Mouse (Mus musculus) urinary bladder, postnatal 25 days (tissue): ENCODE results near the gene Prdm4.

Source experiments
- DNase-seq: peaks from one replicate; pipeline ENCODE4 v3.0.0; 2022; ENCODE audit warnings: low spot score

The Prdm4 gene

DNA sequence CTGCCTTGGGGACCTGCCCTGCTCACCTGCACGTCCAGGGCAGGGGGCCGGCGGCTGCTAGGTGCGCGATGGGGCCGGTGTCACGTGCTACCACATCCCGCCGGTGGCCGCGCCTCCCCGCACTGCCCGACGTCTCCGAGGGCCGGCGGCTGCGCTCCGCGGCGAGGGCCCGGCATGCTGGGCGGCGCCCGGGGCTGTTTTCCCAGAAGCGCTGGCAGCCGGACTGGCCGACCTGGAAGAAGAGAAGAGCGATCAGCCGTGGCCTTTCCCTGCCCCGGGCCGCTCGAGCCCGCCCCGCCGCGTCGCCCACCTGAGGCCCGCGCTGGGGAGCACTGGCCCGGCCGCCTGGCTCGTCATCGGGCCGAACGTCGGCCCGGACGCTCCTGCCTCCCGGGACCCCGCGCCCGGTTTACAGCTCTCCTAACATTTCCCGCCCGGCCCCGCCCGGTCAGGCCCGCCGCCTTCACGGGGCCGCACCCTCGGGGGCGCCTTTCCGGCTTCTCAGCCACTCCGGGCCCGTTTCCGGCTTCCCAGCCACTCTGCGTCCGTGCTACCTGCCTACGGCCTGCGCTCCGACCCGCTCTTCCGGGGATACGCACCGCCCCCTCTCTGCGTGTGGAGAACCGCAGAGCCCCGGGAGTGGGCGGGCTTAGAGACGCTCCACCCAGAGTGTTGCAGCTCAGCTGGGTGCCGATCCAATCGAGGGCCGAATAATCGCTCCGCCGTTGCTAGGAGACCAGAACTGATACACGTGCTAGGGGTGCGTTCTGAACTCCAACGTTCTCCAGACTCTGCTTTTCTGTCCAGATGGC, at the start of gene Prdm4:
Gene Prdm4 (minus strand): TSS at position 645 of the 812 bp plus-strand sequence.
- DNase-seq, result peak; percentile 95

DNA sequence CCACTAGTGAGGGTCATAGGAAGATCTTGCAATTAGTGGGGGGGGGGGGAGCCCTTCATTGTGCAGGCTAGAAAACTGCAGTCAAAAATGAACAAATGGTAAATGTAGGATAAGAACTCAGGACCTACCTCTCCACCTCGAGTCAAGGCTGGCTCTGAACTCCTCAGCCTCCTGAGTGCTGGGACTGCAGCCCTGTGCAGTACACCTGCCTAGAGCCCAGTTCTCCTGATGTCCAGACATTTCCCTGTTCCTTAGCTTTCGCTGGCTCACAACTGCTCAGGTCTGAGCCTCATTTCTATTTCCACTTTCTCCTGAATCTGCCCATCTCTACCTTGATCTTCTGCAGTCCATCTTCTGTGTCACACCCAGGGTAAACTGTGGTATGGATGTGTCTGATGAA, 49.5 kb upstream of the Prdm4 start:
- no peak for DNase-seq

DNA sequence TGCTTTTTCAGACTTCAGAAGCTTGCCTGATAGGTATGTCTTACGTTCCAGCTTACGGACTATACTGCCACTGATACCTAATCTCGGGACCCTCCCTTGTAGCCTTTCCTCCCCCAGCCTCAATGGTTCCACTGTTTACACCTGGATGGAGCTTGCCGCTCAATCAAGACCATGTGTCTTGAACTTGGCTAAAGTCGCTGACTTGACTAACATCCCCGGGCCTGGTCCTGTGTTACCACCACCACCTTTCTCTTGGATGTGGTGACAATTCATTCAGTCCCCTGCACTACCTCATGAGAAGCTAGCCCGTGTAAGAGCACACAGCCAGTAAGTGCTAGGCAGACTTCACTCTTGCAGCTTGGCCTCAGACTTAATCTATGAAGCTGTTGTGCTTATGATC, 47.4 kb upstream of the Prdm4 start:
- no peak for DNase-seq

DNA sequence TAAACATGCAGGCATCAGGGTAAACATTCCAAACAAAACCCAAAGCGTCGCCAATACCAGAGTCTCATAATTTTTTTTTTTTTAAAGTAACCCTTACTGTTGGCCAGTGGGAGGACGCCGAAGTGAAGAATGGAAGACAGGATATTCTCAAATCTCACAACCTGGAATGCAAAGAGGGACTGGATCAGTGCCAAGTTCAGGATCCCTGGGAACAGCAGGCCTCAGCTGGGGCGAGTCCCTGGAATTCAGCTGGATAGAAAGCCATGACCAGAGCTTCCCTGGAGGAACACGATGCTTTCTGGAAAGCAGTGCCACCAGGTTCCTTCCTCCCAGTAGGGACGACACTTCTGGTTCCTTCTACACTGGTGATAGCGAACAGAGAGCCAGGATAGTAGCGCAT, 46.0 kb upstream of the Prdm4 start:
- DNase-seq, result no peak

DNA sequence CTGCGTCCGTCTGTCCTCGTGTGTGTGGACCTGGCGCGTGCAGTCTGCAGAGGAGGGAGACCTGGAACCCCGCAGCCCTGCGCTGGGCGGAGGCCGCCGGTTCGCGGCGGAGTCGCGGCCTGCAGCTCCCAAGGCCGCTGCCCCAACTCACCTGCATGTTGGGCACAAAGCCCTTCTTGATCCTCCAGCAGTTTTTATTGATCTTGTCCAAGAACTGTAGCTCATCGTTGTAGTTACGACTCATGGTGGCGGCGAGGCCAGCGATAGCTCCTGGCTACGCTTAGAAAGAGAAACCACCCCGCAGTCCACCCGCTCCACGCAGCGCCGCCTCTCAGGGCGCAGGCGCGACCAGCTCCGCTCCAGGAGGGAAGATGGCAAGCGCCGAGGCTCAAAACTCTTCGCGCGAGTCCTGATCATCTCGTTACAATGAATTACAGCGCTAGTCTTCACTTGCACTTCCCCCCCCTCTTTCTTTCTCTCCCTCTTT, 40.6 kb upstream of the Prdm4 start, which contains the start of gene Rtcb:
Gene Rtcb (minus strand): TSS at position 360 of the 487 bp plus-strand sequence.
- peak; percentile 99 for DNase-seq

DNA sequence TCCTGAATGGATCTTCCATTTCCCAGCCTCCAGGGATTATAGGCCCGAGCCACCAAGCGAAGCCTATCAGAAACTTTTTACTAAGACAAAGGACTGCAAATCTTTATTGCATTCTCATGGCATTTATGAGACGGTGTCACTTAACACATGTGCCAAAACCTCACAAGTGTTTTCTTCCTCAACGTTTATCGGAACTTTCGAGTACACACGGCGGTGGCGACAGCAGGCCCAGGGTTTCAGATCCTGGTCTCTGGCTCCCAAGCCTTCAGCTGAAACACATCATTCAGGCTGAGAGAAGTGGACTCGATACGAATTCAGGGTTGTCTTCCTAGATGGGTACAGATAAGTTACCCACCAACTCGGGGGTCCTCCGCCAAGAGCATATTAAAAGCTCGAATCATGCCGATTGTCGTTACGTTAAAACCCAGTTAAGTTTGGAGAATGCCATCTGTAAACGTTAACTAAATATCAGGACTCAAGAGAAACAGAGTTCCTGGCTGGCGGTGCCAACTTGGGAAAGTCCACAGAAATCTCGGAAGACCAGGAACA, 40.0 kb upstream of the Prdm4 start:
- no peak for DNase-seq

DNA sequence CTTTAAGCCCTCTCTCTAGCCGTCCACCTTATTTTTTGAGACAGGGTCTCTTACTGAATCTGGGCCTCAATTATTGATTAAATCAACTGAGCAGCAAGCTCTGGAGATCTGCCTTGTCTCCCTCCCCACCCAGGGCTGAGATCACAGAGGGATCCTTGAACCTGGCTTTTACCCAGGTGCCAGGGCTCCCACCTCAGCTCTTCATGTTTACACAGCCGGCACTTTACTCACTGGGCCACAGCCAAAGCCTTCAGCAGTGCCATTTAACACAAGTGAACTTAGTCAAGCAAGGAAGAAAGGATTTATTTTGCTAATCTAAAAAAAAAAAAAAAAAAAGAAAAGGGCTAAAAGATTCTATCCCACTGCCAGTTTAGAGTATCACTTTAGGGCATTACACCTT, 37.5 kb upstream of the Prdm4 start:
- no peak for DNase-seq

DNA sequence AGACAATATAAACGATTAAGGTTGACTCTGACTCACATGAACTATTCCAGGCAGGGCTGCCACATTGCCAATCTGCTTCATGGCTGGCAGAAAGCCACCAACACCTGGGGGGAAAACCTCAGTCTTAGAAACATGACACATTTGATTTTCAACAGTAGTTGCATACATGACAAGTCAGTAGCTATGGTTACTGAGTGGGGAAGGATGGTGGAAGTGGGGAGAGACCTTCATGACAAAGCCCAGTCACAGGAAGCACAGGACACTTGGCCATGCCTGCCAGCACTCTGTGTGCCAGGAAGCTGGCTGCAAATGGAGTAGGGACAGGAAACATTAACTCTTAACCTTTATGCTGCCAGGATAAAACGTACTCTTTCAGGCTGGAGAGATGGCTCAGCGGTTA, 36.5 kb upstream of the Prdm4 start:
- no peak for DNase-seq

DNA sequence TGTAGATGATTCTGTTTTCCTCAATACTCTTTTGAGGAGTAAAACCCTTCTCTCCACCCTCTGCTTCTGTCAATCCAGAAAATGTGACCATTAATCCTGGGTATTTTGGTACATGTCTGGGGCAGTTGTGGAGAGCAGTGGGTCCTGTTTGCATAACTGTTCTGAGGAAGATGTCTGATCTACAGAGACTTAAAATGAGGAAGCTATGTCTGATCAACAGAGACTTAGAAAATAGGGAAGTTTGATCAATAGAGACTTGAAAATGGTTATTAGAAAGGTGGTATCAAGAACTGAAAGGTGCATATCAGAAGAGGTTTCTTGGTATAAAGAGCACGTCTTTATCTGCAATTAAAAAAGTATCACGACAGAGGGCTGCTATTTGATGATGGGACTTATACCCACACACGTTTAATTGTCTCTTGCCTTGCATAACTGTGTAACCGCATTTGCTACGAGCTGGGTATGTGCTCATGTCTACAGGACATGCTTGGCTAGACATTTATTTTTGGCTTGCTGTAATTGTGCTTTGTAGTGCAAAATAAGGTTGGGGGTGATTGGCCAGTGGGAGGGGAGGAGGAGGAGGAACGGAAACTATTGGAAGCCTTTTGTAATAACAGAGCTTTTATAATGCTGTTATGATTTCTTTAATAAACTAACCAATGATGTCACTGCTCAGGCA, 35.0 kb upstream of the Prdm4 start:
- no peak for DNase-seq

DNA sequence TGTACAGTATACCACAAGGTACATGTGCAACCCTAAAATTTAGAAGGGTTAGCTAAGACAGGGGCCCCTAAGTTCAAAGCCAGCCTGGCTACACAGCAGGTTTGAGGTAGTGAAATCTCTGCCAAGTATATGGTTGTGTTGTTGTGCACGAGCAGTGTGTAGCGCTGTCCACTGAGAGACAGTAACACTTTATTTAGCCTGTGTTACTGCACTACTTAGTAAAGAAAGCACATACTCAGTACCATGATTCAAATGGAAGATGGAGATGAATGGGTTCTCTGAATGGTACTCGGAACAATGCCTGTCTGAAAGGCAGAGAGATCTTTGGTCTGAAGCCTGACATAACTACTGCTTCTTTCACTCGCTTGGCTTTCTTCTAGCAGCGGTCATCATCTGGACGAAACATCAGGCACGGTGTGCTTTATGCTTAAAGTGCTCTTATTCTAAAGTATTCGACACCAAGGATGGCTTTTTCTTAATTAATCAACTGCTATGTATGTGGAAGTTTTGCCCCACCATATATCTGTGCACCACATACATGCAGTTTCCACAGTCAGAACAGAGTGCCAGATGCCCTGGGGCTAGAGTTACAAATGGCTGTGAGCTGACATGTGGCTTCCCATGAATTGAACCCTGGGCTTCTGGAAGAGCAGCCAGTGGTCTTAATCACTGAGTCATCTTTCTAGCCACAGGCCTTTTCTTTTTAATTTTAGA, 31.7 kb upstream of the Prdm4 start:
- no peak for DNase-seq

DNA sequence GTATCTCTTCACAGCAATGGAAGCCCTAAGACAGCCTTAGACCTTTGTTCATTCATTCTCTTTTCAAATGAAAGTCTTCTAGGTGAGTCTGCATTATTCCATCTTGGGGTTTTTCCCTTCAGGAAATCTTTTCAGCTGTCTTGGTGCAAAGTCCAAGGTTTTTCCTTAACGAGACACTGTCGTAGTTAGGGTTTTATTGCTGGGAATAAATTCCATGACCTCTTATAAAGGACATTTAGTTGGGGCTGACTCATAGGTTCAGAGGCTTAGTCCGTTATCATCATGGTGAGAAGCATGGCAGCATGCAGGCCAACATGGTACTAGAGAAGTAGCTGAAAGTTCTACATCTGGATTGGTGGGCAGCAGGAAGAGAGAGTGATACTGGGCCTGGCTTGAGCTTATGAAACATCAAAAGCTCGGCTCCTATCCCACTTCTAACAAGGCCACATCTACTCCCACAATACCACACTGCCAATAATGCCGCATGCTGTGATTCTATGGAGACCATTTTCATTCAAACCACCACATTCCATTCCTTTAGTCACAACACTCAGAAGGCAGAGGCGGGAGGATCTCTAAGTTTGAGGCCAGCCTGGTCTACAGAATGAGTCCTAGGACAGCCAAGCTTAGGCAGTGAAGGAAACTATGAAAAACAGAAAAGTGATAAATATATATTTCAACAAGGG, 19.5 kb upstream of the Prdm4 start:
- no peak for DNase-seq

DNA sequence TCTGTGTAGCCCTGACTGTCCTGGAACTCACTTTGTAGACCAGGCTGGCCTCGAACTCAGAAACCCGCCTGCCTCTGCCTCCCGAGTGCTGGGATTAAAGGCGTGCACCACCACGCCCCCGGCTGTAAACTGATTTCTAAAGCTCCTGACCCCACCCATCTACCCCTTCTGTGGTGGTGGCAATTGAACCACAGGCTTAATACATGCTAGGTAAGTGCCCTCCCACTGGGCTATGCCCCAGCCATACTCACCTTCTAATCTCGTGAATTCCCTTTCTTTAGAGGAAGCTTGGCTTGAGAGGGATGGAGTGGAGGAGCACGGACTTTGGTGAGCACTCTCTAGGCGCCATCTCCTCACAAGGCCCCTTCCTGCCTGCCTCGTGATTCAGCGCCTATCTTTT, 13.0 kb upstream of the Prdm4 start:
- no peak for DNase-seq

DNA sequence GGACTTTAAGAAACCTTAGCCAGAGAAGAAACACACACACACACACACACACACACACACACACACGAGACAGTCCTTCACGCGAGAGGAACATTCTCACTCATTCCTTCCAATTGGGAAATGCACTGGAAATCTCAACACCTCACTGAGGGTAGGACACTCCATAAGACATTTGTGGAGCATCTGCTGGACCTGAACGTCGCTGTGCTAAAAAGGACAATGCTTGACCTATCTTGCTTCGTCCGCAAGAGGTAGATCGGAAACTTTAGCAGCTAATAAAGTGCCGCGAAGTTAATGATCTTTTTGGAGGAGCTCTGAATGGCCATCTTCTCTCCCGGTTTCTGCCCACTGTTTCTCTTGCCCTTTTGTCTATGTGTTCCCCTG, 12.3 kb upstream of the Prdm4 start:
- DNase-seq, result no peak

DNA sequence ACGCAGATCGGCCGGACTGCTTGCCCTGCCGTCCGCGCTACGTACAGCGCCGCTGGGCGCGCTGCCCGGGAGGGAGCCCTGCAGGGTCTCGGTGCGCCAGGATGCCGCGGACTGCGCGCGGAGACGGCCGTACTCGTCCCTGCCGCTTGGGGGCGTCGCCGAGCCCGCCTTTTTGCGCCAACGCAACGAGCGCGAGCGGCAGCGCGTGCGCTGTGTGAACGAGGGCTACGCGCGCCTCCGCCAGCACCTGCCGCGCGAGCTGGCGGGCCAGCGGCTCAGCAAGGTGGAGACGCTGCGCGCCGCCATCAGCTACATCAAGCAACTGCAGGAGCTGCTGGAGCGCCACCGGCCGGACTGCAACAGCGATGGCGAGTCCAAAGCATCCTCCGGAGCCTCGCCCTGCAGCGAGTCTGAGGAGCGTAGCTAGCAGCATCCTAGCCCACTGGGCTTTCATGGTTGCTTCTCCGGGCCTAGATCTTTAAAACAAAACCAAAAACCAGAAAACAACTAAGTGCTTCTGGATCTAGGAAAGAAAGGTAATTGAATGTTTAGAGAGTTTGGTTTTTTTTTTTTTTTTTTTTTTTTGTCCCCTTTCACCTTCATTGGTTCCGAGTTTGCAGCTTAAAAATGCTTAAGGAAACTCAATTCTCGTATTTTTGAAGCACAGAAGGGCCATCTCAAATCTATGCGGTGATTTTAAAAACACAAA, 11.7 kb upstream of the Prdm4 start:
- peak; percentile 48 for DNase-seq

DNA sequence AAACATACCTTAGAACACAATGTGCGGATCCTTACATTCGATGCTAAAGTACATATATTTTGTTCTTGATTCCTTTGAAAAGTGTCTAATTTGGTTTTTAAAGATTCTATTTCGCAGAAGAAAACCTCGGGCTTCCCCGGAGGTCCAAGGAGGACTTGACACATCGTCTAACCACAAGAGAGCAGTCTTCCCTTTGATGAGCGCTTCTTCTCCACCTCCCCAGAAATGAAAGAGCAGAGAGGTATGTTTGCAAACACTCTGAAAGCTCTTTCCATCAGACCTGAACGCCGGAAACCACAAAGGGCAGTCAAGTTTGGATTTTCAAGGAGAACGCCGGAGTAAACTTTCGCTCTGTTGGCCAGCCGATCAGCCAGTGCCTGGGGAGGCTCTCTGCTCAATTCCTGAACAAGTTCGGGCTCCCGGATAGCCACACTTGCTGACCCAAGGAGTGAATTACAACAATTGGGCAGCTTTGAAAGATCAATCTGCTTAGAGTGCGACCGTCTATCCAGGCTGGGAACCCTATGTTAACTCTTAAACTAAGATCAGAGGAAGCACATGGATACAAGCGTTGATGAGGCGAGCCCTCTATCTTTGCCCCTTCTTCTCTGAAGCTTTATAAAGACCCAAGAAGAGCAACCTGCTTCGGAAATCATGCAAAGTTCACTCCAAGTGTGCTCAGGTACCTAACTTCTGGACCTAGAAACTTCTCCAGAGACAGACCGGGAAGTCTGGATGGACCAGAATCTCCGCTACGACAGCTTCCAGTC, 10.9 kb upstream of the Prdm4 start, which contains the start of gene Ascl4:
Gene Ascl4 (plus strand): TSS at position 6 of the 770 bp plus-strand sequence.
- peak; percentile 6 for DNase-seq

DNA sequence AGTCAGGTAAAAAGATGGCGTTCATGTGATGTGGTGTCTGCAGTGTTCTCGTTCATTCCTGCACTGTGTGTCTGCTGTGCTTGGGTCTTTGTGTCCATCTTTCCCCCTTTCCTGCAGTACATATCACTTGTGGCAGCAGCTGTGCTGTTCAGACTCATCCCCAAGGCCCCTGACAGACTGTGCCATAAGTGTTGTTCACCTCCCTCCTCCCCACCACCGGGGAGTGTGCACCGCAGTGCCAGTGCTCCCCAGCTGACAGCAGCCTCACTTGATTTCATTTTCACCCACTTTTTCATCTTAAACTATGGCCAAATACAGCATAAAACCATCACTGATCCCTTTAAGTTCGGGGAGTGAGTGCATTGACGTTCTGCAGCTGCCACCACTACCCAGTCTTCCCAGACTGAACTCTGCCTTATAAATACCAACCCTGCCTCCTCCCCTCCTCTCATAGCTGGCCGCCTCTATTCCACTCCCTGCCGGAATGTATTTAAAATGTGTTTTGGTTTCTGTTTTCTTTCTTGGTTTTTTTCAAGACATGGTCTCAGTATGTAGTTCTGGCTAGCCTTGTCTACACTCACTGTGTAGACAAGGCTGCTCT, 37.0 kb downstream of the Prdm4 start:
- no peak for DNase-seq

DNA sequence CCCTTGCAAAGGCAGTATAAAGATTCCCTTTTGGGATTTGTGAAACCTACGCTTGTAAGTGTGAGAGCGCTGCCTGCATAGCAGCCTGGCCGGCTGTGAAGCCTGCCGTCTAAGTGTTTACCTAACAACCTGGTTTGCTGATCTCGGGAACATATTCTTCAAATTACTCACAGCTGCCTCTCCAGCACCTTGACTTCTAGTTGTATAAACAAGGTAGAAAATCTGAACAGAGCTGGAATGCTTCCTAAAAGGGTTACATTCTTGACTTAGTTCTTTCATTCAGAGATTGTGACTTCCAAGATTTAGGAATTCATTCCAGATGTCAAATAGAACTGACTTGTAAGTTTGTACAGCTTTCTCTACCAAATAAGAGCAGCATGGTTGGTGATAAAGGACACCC, 41.1 kb downstream of the Prdm4 start:
- no peak for DNase-seq

DNA sequence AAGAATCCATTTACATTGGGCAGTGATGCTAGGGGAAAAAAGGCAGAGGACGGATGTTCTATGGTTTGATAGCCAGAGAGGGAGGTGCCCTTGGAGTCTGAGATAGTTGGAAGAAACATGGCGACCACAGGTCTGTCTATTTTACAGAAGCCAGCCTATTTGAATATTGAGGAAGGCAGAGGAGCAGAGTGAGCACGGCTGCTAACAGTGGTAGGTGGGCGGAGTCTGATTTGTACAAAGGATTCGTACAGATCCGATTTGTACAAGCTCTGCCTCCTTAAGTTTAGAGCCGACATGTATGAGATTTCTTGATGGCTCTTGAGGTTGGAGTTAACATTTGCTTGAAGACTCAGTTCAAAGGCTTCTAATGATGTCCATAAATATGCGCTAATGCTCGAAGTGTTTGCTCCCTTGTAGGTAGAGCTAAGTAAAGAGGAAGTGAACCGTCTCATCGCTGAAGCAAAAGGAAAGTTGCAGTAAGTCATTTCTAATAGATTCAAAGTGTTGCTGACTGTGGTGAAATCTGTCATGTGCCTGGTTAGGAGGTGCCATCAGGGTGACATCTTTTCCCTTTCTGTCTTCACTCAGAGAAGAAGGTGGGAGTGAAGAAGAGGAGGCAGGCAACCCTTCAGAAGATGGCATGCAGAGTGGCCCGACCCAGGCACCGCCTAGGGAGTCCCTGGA, 42.9 kb downstream of the Prdm4 start:
- no peak for DNase-seq

DNA sequence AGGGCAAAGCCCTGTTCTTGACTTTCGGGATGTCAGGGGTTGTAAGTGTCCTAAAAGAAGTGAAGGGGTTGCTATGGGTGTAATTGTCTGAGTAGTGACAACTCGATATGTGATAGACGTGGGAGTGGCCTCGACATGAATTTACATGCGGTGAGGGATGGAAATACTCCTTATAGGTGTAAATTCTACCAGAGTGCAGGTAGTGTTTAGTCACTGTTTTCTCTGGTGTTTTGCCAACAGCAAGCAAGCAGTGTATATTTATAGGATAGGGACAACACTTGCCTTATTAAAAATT, 44.5 kb downstream of the Prdm4 start:
- no peak for DNase-seq
